Mouse (Mus musculus) left cerebral cortex, adult 9 months (tissue): ENCODE measurements around the gene Fcor.

ENCODE experiments used
- DNase-seq, 2 experiments: peaks; one replicate each; pipeline ENCODE4 v3.0.0; 2022; ENCODE audit warnings: low spot score in 2 of 2

The Fcor gene

DNA sequence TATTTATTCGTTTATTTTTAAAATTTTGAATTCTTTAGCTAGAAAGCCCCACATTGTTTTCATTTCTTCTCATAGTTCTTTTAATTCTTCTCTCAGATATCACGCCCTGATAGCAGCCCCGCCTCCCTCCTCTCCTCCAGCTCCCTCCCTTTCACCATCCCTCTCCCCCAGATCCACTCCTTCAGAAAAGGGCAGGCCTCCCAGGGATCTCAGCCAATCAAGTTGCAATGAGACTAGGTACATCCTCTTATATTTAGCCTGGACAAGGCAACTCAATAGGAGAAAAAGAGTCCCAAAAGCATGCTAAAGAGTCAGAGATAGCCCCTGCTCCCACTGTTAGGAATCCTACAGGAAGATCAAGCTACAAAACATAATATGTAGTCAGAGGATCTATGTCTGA is 2.5 kb upstream of the Fcor start:
- DNase-seq, result no peak

DNA sequence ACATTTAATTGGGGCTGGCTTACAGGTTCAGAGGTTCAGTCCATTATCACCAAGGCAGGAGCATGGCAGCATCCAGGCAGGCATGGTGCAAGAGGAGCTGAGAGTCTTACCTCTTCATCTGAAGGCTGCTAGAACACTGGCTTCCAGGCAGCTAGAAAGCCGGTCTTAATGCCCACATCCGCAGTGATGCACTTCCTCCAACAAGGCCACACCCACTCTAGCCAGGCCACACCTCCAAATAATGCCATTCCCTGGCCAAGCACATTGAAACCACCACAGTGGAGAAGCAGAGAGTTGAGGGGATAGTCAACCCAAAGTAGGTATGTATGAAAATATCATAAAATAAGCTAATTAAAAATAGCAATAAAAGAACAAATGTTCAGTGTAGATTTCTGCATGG is 1.8 kb downstream of the Fcor start:
- no peak for DNase-seq

GRCm38 (mm10) chr8:3665507-3665906 is 6.7 kb downstream of the Fcor start, which contains the start of gene Mcemp1:
Mcemp1 (plus strand) TSS chr8:3665754.
- no peak for DNase-seq

GRCm38 (mm10) chr8:3664405-3664804 is 7.8 kb downstream of the Fcor start:
- DNase-seq, result no peak

- no peak for DNase-seq
These were observed 11.3 kb downstream of the Fcor start for GRCm38 (mm10) chr8:3660889-3661288.

DNA sequence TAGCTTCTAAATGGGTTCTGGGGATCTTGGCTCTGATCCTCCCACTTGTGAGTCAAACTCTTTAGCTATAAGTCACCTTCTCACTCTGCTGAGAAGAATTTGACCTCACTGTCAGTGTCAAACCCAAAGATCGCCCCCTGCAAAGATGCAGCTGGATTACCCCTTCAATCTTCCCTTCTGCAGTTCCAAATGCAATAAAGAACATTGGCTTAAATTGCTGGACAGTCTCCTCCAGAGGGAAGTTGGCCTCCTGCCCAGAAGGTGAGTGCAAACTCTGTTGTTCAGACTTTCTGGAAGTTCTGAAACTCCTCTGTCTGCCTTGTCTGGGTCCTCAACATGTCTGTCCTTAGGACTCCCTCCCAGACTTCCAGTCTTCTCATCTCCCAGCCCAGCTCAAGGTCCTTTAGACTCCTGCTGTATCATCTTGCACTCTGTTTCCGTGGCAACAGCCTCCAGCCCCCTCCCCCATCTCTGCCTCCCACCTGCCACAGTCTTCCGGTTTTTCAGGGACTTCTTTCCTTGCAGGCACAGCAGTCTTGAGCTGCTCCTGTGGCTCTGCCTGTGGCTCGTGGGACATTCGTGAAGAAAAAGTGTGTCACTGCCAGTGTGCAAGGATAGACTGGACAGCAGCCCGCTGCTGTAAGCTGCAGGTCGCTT is 15.3 kb downstream of the Fcor start:
- peak in 1 of 2 experiments; percentile 45 for DNase-seq

DNA sequence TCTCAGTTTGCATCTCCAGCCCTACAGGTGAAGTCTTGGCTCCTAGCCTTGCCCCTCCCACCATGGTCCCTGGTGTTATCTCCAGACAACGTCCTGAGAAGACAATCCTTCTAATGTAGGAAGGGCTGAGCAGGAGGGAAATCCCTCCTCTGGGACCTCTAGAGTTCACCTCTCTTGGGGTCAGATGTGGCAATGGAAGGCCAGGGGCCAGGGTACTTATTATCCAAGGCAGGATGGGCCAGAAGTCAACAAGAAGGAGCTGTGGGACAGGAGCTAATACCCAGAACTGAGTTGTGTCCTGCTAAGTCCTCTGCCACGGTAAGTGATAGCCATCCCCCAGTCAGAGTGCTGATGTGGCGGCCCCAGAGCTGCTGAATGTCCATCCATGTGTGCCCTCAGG is 16.6 kb downstream of the Fcor start, which contains the start of gene Retn:
TSS of gene Retn (plus strand) at position 245 of the 400 bp plus-strand sequence.
- no peak for DNase-seq

GRCm38 (mm10) chr8:3654726-3655508 is 17.2 kb downstream of the Fcor start:
- no peak for DNase-seq

GRCm38 (mm10) chr8:3652845-3653244 is 19.3 kb downstream of the Fcor start:
- DNase-seq, result no peak

GRCm38 (mm10) chr8:3648990-3649389 is 23.2 kb downstream of the Fcor start:
- no peak for DNase-seq

DNA sequence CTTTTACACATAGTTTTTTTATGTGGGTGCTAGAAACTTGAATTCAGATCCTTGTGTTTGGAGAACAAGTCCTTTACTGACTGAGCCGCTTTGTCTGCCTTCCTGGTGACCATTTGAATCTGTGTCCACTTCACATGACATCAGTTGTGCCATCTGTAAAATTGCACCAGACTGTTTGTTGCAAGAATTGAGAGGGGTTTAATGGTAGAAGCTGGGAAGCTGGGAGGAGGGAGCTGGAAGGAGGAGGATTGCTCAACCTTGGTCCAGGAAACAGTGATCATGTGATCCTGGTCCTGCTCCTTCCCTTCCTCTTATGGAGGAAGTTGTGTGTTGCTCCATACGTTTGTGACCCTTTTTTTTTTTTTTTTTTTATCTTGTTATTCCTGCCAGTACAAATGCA is 23.9 kb downstream of the Fcor start:
- DNase-seq, result no peak

GRCm38 (mm10) chr8:3647561-3647960 is 24.6 kb downstream of the Fcor start:
- DNase-seq, result no peak

GRCm38 (mm10) chr8:3646824-3647531 is 25.2 kb downstream of the Fcor start:
- no peak for DNase-seq

GRCm38 (mm10) chr8:3645804-3646203 is 26.4 kb downstream of the Fcor start:
- peak in 1 of 2 experiments; percentile 25 for DNase-seq

- DNase-seq, result no peak
These were observed 40.7 kb downstream of the Fcor start for GRCm38 (mm10) chr8:3631478-3631875.

GRCm38 (mm10) chr8:3630647-3631477 is 41.3 kb downstream of the Fcor start, which contains the start of gene Stxbp2:
Stxbp2 (plus strand) TSS chr8:3630955.
- peak in 1 of 2 experiments; percentile 67 for DNase-seq

GRCm38 (mm10) chr8:3628014-3628413 is 44.1 kb downstream of the Fcor start:
- DNase-seq, result peak in 1 of 2 experiments; percentile 31

- DNase-seq, result no peak
These were observed 45.2 kb downstream of the Fcor start for GRCm38 (mm10) chr8:3626971-3627370.

- no peak for DNase-seq
These were observed 46.7 kb downstream of the Fcor start, which contains the start of gene Pcp2 for GRCm38 (mm10) chr8:3625445-3625844. Pcp2 (minus strand) TSS chr8:3625545.

DNA sequence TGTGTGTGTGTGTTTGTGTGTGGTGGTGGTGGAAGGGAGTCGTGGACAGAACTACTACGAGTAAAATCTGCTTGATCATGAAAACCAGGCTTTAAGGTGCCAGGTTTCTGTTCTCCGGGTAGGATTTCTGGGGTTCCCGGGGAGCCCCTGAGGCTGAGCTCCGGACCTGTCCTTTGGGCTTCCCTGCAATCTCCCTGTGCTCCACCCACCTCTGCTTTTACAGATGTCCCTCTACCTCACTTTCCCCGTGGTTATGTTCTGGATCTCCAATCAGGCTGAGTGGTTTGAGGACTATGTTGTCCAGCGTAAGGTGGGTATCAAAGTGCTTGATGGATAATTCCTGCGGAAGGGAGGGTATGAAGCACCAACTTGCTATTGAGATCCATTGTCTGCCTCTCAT is 50.0 kb downstream of the Fcor start:
- DNase-seq, result no peak

DNA sequence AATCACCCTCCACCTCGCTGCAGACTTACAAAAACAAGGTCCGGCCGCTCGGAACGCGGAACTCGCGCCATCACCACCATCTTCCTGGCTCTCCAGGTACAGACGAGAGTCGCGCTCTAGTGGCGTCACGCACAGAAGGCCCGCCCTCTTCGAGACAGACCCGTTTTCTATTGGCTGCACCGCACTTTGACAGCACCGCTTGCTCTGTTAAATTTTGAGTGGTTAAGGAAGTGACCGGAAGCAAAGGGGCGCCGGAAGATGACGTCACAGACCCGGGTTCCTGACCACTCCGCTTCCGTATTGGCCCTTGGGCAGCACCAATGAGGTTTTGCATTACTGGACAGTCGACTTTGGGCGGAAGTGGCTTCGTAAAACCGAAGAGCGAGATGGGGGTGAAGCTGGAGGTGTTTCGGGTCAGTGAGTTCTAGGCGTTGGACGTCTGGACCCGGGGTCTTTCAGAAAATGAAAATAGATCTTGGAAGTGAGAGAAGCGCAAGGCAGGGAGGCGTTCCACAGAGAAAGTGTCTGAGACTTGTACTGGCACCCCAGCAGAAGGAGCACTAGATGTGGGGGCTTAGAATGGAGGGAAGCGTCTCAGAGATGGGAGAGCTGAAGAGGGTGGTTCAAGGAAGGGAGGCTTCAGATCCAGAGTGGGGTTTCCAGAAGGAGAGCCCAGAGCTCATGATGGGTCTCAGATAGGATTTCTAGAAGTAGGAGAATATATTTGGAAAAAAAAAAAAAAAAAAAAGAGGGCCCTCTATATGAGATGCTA is 50.8 kb downstream of the Fcor start, which contains the start of the genes Xab2 and Pet100:
TSS of gene Xab2 (minus strand) at position 118 of the 772 bp plus-strand sequence.
TSS of gene Pet100 (plus strand) at position 350 of the 772 bp plus-strand sequence.
- DNase-seq, result peak; percentile 99 to 100
